Mouse (Mus musculus) bone marrow, adult 2 months (tissue): ENCODE results near the gene Gm14391.

Experiments used
- CTCF ChIP-seq: fragments of 200-500 bp; IDR thresholded peaks from 2 replicates; pipeline ENCODE4 v1.5.1; 2011; ENCODE audit warnings: low read length, control low read depth; ENCODE audit not compliant: control insufficient read depth, insufficient read depth
- POLR2A ChIP-seq: fragments of 200-500 bp; IDR thresholded peaks from 2 replicates; pipeline ENCODE4 v1.6.1; 2011; ENCODE audit warnings: low read depth, mild to moderate bottlenecking, control low read depth, low read length, borderline replicate concordance; ENCODE audit not compliant: control insufficient read depth

DNA sequence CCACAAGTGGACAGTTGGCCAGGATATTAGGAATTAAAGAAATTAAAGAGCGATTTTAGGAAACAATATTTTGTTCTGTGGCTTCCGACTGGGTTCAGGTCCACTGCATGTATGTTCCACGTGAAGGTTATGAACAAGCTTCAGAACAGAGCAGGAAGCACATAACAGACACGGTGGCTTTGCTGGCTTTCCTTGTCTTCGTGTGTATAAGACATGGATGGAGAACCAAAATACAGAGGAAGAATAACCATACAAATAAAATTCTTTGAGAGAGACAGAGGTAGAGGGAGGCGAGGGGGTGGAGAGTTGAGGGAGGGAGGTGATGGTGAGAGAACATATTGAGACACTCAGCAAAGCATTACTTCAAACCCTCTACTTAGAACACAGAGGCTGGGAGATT lies 30.4 kb downstream of the Gm14391 start:
- TF ChIP-seq POLR2A (no peak), CTCF (no peak)
